Mouse (Mus musculus) cerebellum, adult 2 months (tissue): ENCODE results near the gene Nop10.

ENCODE experiments used
- CTCF ChIP-seq: fragments of 200-500 bp; IDR thresholded peaks from 2 replicates; pipeline ENCODE4 v1.5.1; 2011; ENCODE audit warnings: low read depth, mild to moderate bottlenecking, control low read depth, low read length, moderate library complexity, borderline replicate concordance; ENCODE audit not compliant: insufficient read depth
- POLR2A ChIP-seq: fragments of 200-500 bp; IDR thresholded peaks from 2 replicates; pipeline ENCODE4 v1.6.1; 2011; ENCODE audit warnings: low read length, control low read depth, borderline replicate concordance; ENCODE audit not compliant: insufficient read depth

DNA sequence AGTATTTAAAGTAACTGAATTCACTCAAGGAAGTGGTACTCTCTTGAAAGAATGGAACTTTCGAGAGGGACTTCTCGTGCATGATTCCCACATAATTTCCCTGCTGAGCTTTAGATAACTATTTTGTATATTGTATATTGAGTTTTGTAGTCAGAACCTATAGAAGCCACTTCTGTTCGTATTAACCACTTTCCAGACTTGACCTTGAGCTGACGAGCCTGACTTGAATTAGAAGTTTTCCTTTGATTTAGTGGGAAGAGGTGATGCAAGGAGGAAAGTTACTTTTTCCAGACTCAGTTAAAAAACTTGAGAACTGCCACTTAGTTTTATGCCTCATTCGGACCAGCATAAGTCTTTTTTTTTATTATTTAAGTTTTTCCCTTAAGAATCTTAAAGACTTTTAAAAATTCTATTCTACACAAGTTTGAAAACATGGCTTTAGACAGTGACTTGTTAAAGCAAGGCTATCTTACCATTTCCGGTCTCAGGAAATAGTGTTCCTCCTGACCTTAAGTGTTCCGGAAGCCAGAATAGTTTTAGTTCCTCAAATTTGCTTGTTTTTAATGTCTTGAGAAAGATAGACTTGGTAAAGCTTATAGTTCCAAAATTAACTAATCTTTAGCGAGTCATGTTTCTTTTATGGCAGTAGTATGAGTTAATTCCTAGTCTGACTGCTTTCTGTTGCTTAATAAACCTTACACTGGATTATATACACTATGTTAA is 6.0 kb downstream of the Nop10 start:
- TF ChIP-seq CTCF (no peak), POLR2A (no peak)
